In the genomic region with DNA sequence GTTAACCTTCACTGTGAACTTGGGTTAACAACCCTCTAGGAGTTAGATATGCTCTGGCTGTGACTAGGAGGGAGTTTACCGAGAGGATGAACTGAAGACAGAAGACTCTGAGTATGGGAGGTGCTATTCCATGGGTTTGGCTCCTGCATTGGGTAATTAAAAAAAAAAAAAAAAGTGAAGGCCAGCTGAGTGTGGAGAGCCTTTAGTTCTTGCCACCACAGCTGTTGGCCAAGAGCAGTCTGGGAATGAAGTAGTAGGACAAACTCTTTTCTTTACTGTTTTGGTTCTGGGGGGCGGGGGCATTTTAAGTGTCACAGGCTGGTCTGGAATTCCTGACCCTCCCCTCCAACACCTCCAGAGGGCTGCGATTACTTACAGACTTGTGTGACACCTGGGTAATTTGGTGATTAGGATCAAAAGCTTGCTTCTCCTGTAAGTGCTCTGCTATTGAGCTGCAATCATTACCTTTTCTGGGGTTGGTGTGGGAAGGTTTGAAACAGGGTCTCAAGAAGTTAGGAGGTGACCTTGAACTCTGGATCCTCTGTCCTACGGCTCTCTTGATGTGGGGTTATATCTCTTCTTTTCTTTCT, we compare ENCODE assay signal across 1 mouse cellular context.
TF ChIP-seq lines count a peak whose summit lies in the region.

No protein-coding gene starts in this region.

TF ChIP-seq in CH12.LX, 34 proteins besides CTCF, POLR2A, EP300 and RAD21:
- TF ChIP-seq ZNF384 (IDR thresholded peaks at IDR 0.05; ENCODE audit: low read depth, low read length) (peak; percentile 40; the same call in 1 of the 2 replicates), MEF2A (IDR thresholded peaks at IDR 0.05; ENCODE audit: borderline replicate concordance, low read depth, low read length) (no peak)
